Mouse (Mus musculus): Measurements from ENCODE around the gene Trank1.

The Trank1 gene

GRCm38 (mm10) chr9:111381056-111382025, 69.8 kb downstream of the Trank1 start:
- DNase-seq (ENCODE audit: low spot score): no peak

DNA sequence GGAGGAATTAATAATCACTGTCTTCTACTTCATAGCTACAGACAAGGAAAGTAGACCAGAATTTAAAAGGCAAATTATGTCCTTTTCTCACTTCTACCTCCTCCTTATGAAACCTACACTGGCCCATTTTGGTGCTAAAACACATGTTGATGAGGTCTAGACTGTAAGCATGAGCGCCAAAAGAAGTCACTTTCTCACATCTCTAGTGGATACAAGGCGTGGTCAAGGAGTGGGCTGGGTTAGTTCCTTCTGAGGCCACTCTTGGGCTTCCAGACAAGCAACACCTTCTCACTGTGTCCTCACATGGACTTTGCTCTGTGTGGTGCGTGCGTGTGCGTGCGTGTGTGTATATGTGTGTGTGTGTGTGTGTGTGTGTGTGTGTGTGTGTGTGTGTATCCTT, 70.9 kb downstream of the Trank1 start:
- no peak for DNase-seq (ENCODE audit: low spot score)

- DNase-seq (ENCODE audit: low spot score): no peak
Observed at GRCm38 (mm10) chr9:111383046-111383445, 71.5 kb downstream of the Trank1 start.

GRCm38 (mm10) chr9:111383756-111384155, 72.2 kb downstream of the Trank1 start:
- DNase-seq (ENCODE audit: low spot score): no peak

GRCm38 (mm10) chr9:111385526-111386491, 74.3 kb downstream of the Trank1 start:
- DNase-seq (ENCODE audit: low spot score): no peak

DNA sequence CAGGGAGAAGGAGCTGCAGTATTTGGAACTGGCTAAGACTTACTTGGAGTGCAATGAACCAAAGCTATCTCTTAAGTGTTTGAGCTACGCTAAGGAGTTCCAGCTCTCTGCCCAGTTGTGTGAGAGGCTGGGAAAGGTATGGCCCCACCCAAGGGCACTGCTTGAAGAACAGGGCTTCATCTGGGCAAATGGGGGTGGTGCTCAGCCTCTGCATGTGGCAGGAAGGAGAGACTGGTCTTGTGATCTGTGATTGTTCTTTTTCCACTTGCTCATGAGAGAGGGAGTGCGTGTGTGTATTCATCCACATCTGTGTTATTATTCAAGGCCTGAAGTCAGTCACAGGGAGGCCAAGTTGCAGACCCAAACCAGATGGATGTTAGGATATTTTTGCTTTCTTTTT, 75.0 kb downstream of the Trank1 start:
- no peak for DNase-seq (ENCODE audit: low spot score)

DNA sequence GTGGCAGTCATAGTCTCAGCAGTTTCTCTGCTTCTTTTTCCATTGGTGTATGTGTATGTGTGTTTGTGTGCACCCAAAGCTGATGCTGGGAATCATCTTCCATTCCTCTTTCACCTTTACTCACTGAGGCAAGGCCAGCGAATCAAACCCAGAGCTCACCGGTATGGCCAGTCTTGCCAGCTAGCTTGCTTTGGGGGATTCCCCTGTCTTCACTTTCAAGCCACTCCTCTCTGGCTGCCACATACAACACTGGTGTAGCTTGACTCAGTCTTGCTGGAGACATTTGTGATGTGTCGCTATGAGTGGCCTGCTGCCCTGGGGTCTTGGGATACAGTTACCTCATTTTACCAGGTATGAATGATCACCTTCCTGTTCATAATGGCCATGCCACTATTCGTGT, 76.0 kb downstream of the Trank1 start:
- DNase-seq (ENCODE audit: low spot score): no peak

DNA sequence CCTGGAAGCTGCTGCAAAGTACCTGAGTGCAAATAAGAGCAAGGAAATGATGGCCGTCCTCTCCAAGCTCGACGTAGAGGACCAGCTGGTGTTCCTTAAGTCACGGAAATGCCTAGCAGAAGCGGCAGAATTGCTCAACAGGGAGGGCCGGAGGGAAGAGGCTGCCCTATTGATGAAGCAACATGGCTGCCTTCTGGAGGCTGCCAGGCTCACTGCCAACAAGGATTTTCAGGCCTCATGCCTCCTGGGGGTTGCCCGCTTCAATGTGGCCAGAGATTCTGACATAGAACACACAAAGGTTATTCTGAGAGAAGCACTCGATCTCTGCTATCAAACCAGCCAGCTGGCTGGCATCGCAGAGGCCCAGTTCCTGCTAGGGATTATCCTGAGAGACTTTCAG, 78.5 kb downstream of the Trank1 start:
- DNase-seq (ENCODE audit: low spot score): no peak

DNA sequence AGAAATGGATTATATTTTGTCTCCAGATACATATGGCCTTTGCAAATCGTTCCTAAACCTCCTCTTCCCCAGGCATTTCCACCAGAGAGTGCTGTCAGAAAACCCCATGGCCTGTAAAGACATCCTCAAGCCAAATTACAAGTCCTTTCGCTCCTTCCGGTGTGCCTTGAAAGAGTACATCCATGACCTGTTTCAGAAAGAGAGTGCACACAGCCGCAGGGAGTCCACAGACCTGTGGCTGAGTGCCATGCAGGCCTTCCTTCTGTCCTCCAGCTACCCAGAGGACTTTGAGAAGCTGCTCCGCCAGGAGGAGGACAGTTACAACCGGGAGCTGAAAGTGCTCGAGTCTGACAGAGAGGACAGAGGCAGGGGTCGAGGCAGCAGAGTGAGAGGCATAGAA, 79.5 kb downstream of the Trank1 start:
- DNase-seq (ENCODE audit: low spot score): no peak

DNA sequence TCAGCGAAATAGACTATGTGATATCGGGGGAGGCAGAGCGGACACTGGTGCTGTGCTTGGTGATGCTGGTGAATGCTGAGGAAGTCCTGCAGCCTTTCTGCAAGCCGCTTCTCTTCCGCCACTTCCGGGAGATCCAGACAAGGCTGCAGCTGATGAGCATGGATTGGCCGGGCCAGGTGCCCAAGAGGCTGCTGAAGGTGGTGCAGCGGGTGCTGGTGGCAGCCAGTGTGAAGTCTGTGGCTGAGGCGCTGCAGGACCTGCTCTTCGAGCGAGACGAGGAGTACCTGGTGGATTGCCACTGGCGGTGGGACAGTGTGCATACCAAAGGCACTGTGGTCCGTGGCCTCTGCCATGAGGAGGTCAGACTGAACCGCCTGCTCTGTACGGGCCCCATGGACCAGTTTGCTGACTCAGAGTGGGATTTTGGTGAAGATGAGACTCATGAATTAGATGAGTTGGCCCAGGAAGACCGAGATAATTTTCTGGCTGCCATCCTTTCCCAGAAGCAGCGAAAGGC, 80.4 kb downstream of the Trank1 start:
- no peak for DNase-seq (ENCODE audit: low spot score)

GRCm38 (mm10) chr9:111395265-111395664, 83.7 kb downstream of the Trank1 start:
- no peak for DNase-seq (ENCODE audit: low spot score)

DNA sequence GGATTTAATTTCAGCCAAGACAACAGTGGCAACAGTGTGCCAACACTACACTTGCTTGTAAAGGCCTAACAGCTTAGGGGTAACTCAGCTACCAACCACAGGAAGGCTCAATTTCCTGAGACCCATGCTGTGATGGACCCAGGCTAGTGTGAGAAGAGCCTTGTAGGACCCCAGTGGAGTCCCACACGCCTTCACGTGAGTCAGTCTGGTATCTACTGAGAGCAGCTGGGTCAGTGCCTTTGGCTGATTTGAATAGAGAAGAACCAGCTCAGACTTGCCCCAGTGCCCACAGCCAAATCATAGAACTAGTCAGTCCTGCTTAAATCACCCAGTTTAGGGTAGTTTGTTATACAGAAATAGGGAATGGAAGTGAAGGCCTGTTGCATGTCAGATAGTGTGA, 86.5 kb downstream of the Trank1 start:
- no peak for DNase-seq (ENCODE audit: low spot score)

GRCm38 (mm10) chr9:111400089-111400488, 88.5 kb downstream of the Trank1 start:
- DNase-seq (ENCODE audit: low spot score): no peak

GRCm38 (mm10) chr9:111403159-111403558, 91.6 kb downstream of the Trank1 start:
- DNase-seq (ENCODE audit: low spot score): no peak

DNA sequence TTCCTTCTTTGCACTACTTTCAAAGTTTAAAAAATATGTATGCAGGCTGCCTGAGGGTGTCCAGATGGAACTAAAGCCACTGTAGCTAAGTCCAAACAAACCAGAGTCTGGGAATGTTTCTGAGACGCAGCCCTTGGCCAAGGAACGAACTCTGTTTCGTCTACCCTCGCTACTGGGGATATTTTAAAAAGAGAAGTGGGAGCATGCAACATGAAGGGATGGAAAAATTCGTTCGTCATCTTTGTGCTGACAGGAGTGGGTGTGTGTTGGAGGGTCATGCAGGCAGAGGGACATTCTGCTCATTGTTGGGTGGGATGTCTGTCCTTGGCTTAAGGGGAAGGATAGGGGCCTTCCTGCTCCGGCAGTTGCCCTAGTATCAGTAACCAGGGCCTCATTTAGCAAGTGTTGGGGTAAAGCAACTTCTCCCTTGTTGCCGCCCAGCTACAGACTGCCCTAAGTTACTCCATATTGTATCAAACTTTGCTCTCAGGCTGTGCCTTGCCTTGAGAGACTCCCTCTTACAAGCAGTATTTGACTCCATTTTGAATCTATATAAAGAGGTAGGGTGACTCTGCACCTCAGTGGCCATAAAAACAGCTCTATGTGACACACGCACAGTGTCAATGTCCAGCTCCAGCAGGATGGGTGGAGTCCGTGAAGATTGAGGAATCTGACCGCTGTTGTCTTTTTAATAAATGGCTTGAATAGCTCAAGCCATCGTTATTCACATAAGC, 93.0 kb downstream of the Trank1 start:
- DNase-seq (ENCODE audit: low spot score): no peak

DNA sequence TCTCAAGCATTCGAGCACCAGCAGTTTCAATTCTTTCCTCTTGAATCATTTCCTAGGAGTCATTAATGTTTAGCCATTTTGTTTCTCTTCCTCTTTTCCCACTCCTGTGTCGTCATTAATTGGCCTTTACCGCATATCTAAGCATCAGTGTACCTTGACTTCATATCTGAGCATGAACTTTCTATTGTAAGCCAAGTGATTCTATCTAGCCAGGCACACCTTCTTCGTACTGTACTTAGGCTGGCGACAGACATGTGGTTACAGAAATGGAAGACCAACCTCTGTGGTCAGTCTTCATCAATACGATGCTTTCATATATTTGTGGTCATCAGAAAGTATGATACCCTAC, 93.5 kb downstream of the Trank1 start:
- no peak for DNase-seq (ENCODE audit: low spot score)

DNA sequence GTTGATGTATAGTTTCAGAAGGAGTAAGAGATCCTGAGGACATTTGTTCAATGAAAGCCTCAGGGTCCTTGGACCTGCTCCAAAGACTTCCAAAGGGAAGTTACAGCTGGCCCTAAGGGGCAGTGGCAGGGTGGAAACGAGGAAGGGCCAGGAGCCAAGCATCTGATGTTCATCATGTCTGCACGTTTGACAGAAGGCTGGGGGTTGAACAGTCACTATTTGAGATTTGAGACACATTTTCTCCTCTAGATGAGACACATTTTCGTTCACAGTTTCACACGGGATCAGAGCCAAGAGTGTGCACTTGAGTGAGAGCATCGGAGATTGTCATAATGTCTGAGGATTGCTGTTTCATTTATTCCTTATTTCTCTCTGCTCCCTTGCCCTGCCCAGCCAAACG, 96.5 kb downstream of the Trank1 start:
- DNase-seq (ENCODE audit: low spot score): no peak

DNA sequence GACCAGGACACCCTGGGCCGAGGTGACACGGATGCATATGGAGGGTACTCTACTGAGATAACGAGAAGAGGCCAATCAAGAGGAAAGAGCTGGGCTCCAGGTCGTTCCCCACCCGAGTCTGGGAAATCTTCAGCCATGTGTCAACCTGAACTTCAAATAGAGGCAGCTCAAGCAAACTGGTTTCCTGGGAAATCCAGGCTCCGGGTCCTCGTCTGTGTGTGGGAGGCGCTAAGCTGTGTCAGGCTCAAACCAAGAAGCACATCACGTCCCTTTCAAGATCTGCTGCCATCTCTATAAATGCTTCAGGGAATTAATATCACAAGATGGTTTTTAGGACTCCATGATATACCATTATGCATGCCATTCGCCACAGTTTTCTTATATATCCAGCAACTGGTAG, 96.9 kb downstream of the Trank1 start:
- DNase-seq (ENCODE audit: low spot score): no peak

DNA sequence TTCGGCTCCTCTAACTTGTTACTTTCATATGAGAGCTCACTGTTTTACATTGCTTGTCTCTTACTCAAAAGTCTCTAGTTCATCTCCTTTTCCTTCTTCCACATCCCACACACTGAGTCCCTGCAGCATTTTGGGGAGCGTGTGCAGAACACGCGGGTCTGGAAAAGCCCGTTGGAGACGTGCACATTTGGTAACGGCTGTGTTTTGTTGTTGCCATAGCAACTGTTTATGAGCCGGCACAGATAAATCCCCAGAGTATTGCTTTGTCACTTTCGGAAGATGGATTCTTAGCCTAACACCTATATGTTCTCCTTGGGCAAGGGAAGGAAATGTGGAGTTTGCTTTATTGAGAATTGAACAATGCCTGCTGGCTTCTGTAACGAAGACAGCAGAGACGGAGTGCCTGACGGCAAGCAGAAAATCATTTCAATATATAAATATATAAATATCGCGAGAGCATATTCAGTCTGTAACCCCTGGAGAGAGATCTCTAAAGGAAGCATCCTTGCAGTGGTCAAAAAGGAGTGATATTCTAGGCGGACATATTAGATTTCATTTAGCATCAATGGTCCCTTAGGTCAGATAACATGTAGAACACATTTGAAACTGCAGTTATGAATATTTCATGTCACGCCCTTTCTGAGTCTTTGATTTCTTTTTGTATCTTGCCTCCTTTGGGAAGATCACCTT, 101.1 kb downstream of the Trank1 start:
- DNase-seq (ENCODE audit: low spot score): no peak

DNA sequence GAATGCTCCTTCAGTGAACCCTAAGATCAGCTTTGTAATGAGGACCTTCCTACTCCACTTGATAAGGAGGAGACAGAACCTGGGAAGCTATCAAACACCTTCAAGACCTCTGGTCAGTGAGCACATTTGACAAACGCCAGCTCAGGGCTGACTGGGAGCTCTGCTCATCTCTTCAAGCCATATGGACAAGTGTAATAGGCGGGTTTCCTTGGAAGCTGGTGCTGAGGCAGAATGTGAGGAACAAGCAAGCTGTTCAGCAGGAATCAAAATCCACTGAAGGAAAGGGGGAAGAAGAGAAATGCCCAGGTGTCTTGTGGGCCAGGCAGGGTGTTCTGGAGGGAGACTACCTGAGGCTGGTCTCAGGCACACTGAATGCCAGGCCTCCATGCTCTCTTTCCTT, 110.3 kb downstream of the Trank1 start:
- DNase-seq (ENCODE audit: low spot score): no peak

GRCm38 (mm10) chr9:111422567-111422966, 111.0 kb downstream of the Trank1 start:
- no peak for DNase-seq (ENCODE audit: low spot score)

Data from ovary, postnatal 10 days (tissue).